13 mouse cellular contexts compared by ENCODE assay signal in the genomic region with DNA sequence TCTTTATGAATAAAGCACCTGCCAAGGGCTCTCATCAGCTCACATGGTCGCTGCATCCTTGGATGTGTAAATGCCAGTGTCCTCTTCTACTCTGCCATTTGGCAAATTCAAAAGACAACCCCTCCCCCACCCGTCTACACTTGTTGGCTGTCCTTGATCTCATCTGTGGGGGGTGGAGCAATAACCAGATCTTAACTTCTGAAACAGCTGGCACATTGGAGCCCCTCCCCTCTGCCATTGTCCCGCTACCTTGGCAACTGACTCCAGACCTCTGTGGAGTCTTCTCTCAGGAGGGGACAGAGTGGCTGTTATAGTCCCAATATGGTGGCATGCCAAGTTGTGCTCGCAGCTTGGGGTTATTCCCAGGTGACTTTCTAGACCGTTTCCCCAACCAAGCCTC. TPM values are rescaled to one million over a fixed set of nuclear protein-coding genes. Genes with fewer than 3 reads are reported as not detected.
DNase-seq lines count a peak whose midpoint lies in the region; ATAC-seq and TF ChIP-seq lines count a peak whose summit lies in the region.
"Had no signal": no experiment of that assay in that cellular context is flagged by ENCODE, and none has a peak within 500 bp of the region (broad histone marks: within the 10 kb centered on the region; RNA-seq: fewer than 3 reads in every experiment).

No protein-coding gene starts in this region.

- H3K4me3 ChIP-seq in midbrain, embryonic 14.5 days (replicated peaks; ENCODE audit: low read depth, low read length), result no peak overlapping the region
- H3K4me3 ChIP-seq in lung, postnatal 0 days (ENCODE audit: low read depth, low read length), result no peak overlapping the region

- ATAC-seq in midbrain, embryonic 14.5 days (ENCODE audit: low FRiP score, low TSS enrichment), result 0 out of 2 replicates have a peak, but pooled peaks have one; percentile 15
- ATAC-seq in activated CD4-positive, CD25-positive, alpha-beta regulatory T cell, adult 4 months, result no peak
- ATAC-seq in lung, postnatal 0 days, result no peak
- ATAC-seq: CD4-positive, CD25-positive, alpha-beta regulatory T cell, adult 4 months; Patski had no signal

- 31% methylated on average over 5 of the region's 5 CpGs for WGBS in midbrain, embryonic 14.5 days
- WGBS in lung, postnatal 0 days, result 78% methylated on average over 5 of the region's 5 CpGs

- TF ChIP-seq POLR2A in brain, embryonic 14.5 days (IDR thresholded peaks at IDR 0.05; ENCODE audit: borderline replicate concordance, extremely low read depth, insufficient read depth, insufficient read length, poor library complexity, severe bottlenecking), result no peak

- no peaks in the 10 kb centered on the region for H3K27me3 ChIP-seq in midbrain, embryonic 14.5 days (ENCODE audit: control insufficient read depth, insufficient read depth, low read length)
- no peaks in the 10 kb centered on the region for H3K27me3 ChIP-seq in lung, postnatal 0 days (replicated peaks; ENCODE audit: insufficient read depth, low read length)
- H3K27me3 ChIP-seq: Patski had no signal

- no peak for TF ChIP-seq CTCF in brain, embryonic 14.5 days (IDR thresholded peaks at IDR 0.05; ENCODE audit: borderline replicate concordance, extremely low read depth, insufficient read depth, insufficient read length)
- TF ChIP-seq CTCF in lung, postnatal 0 days (IDR thresholded peaks at IDR 0.05), result no peak

- no peak for TF ChIP-seq EP300 in lung, postnatal 0 days (IDR thresholded peaks at IDR 0.05)

- H3K4me2 ChIP-seq in midbrain, embryonic 14.5 days (ENCODE audit: low read length), result no peak overlapping the region
- no peak overlapping the region for H3K4me2 ChIP-seq in lung, postnatal 0 days (replicated peaks; ENCODE audit: low read depth, low read length)

- peaks cover 5% of the 10 kb centered on the region; the same call in 1 of the 2 replicates for H3K36me3 ChIP-seq in midbrain, embryonic 14.5 days (ENCODE audit: control insufficient read depth, insufficient read depth, low read length)
- H3K36me3 ChIP-seq in lung, postnatal 0 days (ENCODE audit: insufficient read depth, low read length), result no peaks in the 10 kb centered on the region

- H3K27ac ChIP-seq in midbrain, embryonic 14.5 days (replicated peaks; ENCODE audit: low read depth, low read length), result no peak overlapping the region
- H3K27ac ChIP-seq in lung, postnatal 0 days (ENCODE audit: low read length), result no peak overlapping the region

- H3K9ac ChIP-seq in midbrain, embryonic 14.5 days (replicated peaks; ENCODE audit: low read length), result no peak overlapping the region
- no peak overlapping the region for H3K9ac ChIP-seq in lung, postnatal 0 days (replicated peaks; ENCODE audit: low read depth)

- peak; percentile 34 for DNase-seq in embryo, embryonic 10 days (ENCODE audit: low spot score)
- no peak for DNase-seq in embryo, embryonic 9.5 days (ENCODE audit: extremely low spot score)
- peak; percentile 59 for DNase-seq in R1 (ENCODE audit: low read depth, low spot score)
- peak; percentile 71 for DNase-seq in brain, embryonic 14.5 days (ENCODE audit: low read depth)
- peak; percentile 56 for DNase-seq in midbrain, embryonic 14.5 days
- DNase-seq in frontal cortex, adult 2 months (ENCODE audit: extremely low spot score in 1 of 2, low spot score in 1 of 2), result no peak
- DNase-seq in lung, postnatal 0 days (ENCODE audit: low spot score), result no peak
- DNase-seq: heart, postnatal 10 days; kidney, adult 2 months; lung, adult 18-20 months had no signal

- peaks cover 21% of the 10 kb centered on the region for H3K4me1 ChIP-seq in midbrain, embryonic 14.5 days (ENCODE audit: control insufficient read depth, insufficient read depth, low read length)
- H3K4me1 ChIP-seq in lung, postnatal 0 days (ENCODE audit: insufficient read depth, low read depth, low read length), result no peaks in the 10 kb centered on the region

- no peaks in the 10 kb centered on the region for H3K9me3 ChIP-seq in midbrain, embryonic 14.5 days (ENCODE audit: control insufficient read depth, low read length)
- no peaks in the 10 kb centered on the region for H3K9me3 ChIP-seq in lung, postnatal 0 days (ENCODE audit: low read length)

RNA-seq across cellular contexts. Expression of gene Gprc5b, which starts 22.7 kb away (rescaled TPM):
- polyA plus RNA-seq in brain, embryonic 14.5 days (2012; rRNA removed), result 25.0 and 28.2 TPM in 2 replicates
- polyA plus RNA-seq in midbrain, embryonic 14.5 days (2014; fragmentation: Nextera tagmentation; extraction: Ambion mirVana), result 7.1 and 11.7 TPM in 2 replicates
- polyA plus RNA-seq in activated CD4-positive, CD25-positive, alpha-beta regulatory T cell, adult 4 months (2017; shearing (Covaris generic)), result 1 to 10 TPM; 1.5 to 2.3 TPM
- 194 and 204 TPM in 2 replicates for polyA plus RNA-seq in frontal cortex, adult 2 months (2012; rRNA removed)
- polyA plus RNA-seq in lung, postnatal 0 days (2015; fragmentation: Nextera tagmentation; extraction: Ambion mirVana), result 2.1 and 2.7 TPM in 2 replicates

Comparison
In these comparisons a context has a peak if more than half of its experiments do, and no peak if none do; other contexts are left out.
1. DNase-seq: peak in embryo, embryonic 10 days (single experiment), R1 (single experiment), brain, embryonic 14.5 days (single experiment) and midbrain, embryonic 14.5 days (single experiment); none in embryo, embryonic 9.5 days (single experiment), frontal cortex, adult 2 months (0 of 2) and lung, postnatal 0 days (single experiment).